Mouse (Mus musculus) forelimb bud, embryonic 11.5 days (tissue): ENCODE results near the gene Tdp1.

ENCODE experiments used
- DNase-seq: peaks from one replicate; pipeline ENCODE4 v3.0.0-alpha.2; 2012; ENCODE audit warnings: low read depth, low spot score

The Tdp1 gene

GRCm38 (mm10) chr12:100000381-100000780 is 116.1 kb downstream of the Tdp1 start:
- no peak for DNase-seq

DNA sequence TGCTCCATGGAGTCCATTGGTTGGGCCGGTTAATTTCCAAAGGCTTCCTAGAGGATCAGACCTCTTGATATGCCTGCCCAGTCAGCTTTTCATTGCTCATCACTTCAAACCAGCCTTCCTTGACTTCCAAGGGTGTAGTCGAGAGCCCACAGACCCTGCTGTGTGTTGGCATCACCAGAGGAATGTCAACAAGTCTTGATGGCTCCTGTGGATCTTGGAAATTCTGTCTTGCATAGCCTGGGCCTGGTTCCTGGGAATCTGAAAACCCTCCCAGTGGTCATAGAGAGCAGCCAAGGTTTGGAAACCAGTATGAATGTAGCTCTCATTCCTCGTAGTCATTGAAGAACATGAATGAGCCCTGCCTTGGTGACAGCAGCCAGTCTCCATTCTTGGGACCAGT is 116.9 kb downstream of the Tdp1 start:
- DNase-seq = no peak

- no peak for DNase-seq
Observed at GRCm38 (mm10) chr12:100001910-100002309, 117.6 kb downstream of the Tdp1 start.

DNA sequence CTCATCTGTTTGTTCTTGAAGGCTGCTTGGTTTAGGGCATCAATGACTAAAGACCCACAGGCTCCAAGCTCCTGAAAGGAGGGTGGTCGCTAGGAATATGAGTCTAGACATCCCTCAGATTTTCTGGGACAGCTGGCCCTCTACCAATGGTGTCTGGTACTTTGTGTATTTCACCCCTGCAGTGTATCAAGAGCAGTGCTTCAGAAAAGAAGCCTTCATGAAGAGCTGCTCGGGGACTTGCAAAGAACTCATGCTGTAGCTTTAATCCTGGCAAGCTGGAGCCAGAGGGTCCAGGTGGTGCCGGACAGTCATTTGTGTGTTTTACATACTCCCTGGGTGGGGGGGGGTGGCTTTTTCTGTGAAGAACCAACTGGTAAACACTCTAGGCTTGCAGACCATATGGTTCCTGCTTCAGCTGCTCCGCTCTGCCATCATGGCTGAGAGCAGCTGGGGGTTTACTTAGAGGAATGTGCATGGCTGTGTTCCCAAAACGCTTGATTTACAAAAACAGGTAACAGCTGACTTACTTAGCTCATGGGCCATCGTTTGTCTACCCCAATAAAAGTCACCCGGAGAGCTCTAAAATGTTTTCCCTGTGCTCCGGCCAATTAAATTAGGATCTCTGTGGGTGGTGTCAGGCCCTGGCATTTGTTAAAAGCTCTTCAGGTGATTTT is 118.7 kb downstream of the Tdp1 start:
- peak; percentile 75 for DNase-seq
